Mouse (Mus musculus): ENCODE data around the gene Gm20388. TPM values are rescaled to one million over a fixed set of nuclear protein-coding genes. Genes with fewer than 3 reads are reported as not detected.

Gm20388 gene
- polyA plus RNA-seq, 1 experiment: 59.3 TPM

- TF ChIP-seq CTCF (IDR thresholded peaks at IDR 0.05; ENCODE audit: borderline replicate concordance, extremely low read depth, insufficient read depth, insufficient read length) (no peak), POLR2A (IDR thresholded peaks at IDR 0.05; ENCODE audit: borderline replicate concordance, extremely low read depth, insufficient read depth, insufficient read length, poor library complexity, severe bottlenecking) (no peak)
- no peak for DNase-seq (ENCODE audit: low read depth)
Observed at GRCm38 (mm10) chr8:124242208-124242607, 4331.6 kb downstream of the Gm20388 start.

DNA sequence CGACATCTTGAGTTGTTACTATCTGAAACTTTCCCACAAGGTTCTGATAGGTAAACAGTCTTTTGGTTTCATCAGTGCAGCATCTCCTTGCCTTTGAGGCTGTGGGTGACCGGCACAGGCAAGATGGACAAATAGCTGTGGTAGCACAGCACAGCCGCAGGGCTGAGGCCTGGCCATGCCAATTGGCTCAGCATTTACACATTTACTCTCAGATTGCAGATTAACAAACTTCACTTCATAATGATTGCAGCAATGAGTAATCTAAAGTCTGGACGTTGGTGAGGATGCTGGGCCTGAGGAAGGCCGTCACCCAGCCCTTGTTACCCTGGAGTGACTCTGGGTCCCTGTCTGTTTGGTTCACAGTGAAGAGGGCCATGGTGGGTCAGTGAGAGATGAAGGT lies 4332.3 kb downstream of the Gm20388 start:
- no peak for TF ChIP-seq POLR2A (IDR thresholded peaks at IDR 0.05; ENCODE audit: borderline replicate concordance, extremely low read depth, insufficient read depth, insufficient read length, poor library complexity, severe bottlenecking)
- TF ChIP-seq CTCF (IDR thresholded peaks at IDR 0.05; ENCODE audit: borderline replicate concordance, extremely low read depth, insufficient read depth, insufficient read length): no peak

DNA sequence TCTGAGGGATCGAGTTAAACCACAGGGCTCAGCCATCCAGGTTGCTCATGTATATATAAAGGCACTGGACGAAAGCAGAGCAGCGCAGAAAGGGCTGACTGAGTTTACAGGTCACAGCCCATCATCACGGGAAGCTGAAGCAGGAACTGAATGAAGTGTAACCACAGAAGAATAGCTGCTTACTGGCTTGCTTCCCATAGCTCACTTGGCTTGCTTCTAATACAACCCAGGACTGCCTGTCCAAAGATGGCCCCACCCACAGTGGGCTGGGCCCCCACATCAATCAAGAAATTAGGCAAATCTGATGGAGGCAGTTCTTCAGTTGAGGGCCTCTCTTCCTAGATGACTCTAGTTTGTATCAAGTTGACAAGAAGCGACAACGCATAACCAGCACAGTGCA lies 4336.9 kb downstream of the Gm20388 start:
- DNase-seq (ENCODE audit: low read depth): peak; percentile 51
- TF ChIP-seq CTCF (IDR thresholded peaks at IDR 0.05; ENCODE audit: borderline replicate concordance, extremely low read depth, insufficient read depth, insufficient read length) (no peak), POLR2A (IDR thresholded peaks at IDR 0.05; ENCODE audit: borderline replicate concordance, extremely low read depth, insufficient read depth, insufficient read length, poor library complexity, severe bottlenecking) (no peak)

More for the DNA sequence above, 4332.3 kb downstream of the Gm20388 start:
- DNase-seq (ENCODE audit: low read depth): no peak

GRCm38 (mm10) chr8:124248688-124249087 lies 4338.0 kb downstream of the Gm20388 start:
- no peak for DNase-seq (ENCODE audit: low read depth)
- TF ChIP-seq CTCF (IDR thresholded peaks at IDR 0.05; ENCODE audit: borderline replicate concordance, extremely low read depth, insufficient read depth, insufficient read length) (no peak), POLR2A (IDR thresholded peaks at IDR 0.05; ENCODE audit: borderline replicate concordance, extremely low read depth, insufficient read depth, insufficient read length, poor library complexity, severe bottlenecking) (no peak)

- DNase-seq (ENCODE audit: low read depth): no peak
- TF ChIP-seq CTCF (IDR thresholded peaks at IDR 0.05; ENCODE audit: borderline replicate concordance, extremely low read depth, insufficient read depth, insufficient read length): no peak
- TF ChIP-seq POLR2A (IDR thresholded peaks at IDR 0.05; ENCODE audit: borderline replicate concordance, extremely low read depth, insufficient read depth, insufficient read length, poor library complexity, severe bottlenecking): no peak
Observed at GRCm38 (mm10) chr8:124250255-124250654, 4339.6 kb downstream of the Gm20388 start.

DNA sequence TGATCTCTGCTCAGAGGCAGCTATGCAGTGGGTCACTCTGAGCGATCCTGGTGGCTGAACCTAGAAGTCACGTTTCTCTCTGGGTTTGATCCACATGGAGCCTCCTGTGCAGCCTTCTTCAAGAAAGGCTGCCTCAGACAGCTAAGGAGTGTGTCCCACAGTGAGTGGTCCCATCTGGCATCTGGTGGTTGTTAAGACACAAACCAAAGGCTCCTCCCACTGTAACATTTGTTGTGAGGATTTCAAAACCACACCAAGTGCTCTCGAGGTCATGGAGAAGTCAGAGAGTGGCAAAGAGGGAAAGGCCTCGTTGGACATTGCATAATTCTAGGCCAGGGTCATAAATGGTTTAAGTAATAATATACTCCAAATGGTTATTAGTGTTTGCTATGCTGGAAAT lies 4340.1 kb downstream of the Gm20388 start:
- no peak for DNase-seq (ENCODE audit: low read depth)
- TF ChIP-seq POLR2A (IDR thresholded peaks at IDR 0.05; ENCODE audit: borderline replicate concordance, extremely low read depth, insufficient read depth, insufficient read length, poor library complexity, severe bottlenecking) (no peak), CTCF (IDR thresholded peaks at IDR 0.05; ENCODE audit: borderline replicate concordance, extremely low read depth, insufficient read depth, insufficient read length) (no peak)

GRCm38 (mm10) chr8:124252533-124252950 lies 4341.9 kb downstream of the Gm20388 start:
- TF ChIP-seq POLR2A (IDR thresholded peaks at IDR 0.05; ENCODE audit: borderline replicate concordance, extremely low read depth, insufficient read depth, insufficient read length, poor library complexity, severe bottlenecking): no peak
- TF ChIP-seq CTCF (IDR thresholded peaks at IDR 0.05; ENCODE audit: borderline replicate concordance, extremely low read depth, insufficient read depth, insufficient read length): no peak
- no peak for DNase-seq (ENCODE audit: low read depth)

DNA sequence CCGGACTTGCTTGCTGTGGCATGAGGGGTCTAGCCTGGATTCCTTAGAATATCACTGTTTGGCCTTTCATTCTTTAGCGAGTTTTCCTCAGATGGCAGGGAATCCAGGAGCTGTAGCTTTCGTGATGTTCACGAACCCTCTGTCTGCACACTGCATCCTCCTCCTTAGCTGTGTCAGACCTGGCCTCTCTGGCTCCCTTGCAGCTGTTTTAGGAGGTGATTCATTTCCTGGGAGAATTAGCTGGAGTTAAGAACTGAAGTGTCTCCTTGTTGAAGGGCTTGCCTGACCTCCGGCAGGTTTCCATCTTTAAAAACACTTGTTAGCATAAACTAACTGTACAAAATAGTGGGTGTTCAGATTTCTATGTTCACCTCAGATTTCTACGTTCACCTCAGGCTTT lies 4343.3 kb downstream of the Gm20388 start:
- no peak for TF ChIP-seq CTCF (IDR thresholded peaks at IDR 0.05; ENCODE audit: borderline replicate concordance, extremely low read depth, insufficient read depth, insufficient read length)
- no peak for DNase-seq (ENCODE audit: low read depth)

DNA sequence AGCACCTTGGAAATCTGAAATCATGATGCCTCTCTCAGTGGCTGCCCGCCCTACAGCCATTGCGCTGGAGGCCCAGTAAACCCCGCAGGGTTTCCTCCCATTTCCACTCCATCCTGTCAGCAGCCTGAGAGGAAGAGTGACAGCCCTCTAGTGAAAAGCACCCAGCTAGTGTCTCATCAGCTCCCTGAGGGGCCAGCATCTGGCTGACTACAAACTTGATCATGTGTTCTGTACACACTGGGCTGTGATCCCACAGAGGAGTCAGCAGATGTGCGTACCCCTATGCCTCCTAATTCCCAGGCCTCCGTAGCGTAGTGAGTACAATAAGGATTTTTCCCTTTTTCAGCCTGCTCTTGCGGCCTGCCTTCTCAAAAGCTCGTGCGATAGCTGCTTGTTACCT lies 4346.2 kb downstream of the Gm20388 start:
- TF ChIP-seq POLR2A (IDR thresholded peaks at IDR 0.05; ENCODE audit: borderline replicate concordance, extremely low read depth, insufficient read depth, insufficient read length, poor library complexity, severe bottlenecking) (no peak), CTCF (IDR thresholded peaks at IDR 0.05; ENCODE audit: borderline replicate concordance, extremely low read depth, insufficient read depth, insufficient read length) (no peak)
- peak; percentile 71 for DNase-seq (ENCODE audit: low read depth)

DNA sequence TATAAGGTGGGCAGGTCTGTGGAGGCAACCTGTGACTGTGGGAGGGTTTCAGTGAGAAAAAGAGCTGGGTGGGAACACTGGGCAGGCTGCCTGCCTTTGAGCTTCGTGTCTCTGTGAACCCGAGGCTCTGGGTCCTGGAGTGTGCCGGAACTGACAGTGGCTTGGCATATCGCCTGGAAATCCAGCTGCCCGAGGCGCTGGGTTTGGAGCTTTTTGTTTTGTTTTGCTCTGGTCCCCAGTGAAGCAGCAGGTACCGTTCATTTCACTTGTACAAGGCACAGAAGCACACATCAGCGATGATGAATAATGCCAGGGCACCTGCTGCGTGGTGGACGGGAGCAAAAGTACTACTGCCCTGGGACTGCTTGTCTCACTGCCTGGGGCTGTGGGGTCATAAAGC lies 4346.7 kb downstream of the Gm20388 start:
- TF ChIP-seq POLR2A (IDR thresholded peaks at IDR 0.05; ENCODE audit: borderline replicate concordance, extremely low read depth, insufficient read depth, insufficient read length, poor library complexity, severe bottlenecking) (no peak), CTCF (IDR thresholded peaks at IDR 0.05; ENCODE audit: borderline replicate concordance, extremely low read depth, insufficient read depth, insufficient read length) (no peak)
- peak; percentile 93 for DNase-seq (ENCODE audit: low read depth)

- no peak for DNase-seq (ENCODE audit: low read depth)
- TF ChIP-seq CTCF (IDR thresholded peaks at IDR 0.05; ENCODE audit: borderline replicate concordance, extremely low read depth, insufficient read depth, insufficient read length) (no peak), POLR2A (IDR thresholded peaks at IDR 0.05; ENCODE audit: borderline replicate concordance, extremely low read depth, insufficient read depth, insufficient read length, poor library complexity, severe bottlenecking) (no peak)
Observed at GRCm38 (mm10) chr8:124259146-124259545, 4348.5 kb downstream of the Gm20388 start.

GRCm38 (mm10) chr8:124259925-124260324 lies 4349.3 kb downstream of the Gm20388 start:
- no peak for DNase-seq (ENCODE audit: low read depth)
- TF ChIP-seq CTCF (IDR thresholded peaks at IDR 0.05; ENCODE audit: borderline replicate concordance, extremely low read depth, insufficient read depth, insufficient read length) (no peak), POLR2A (IDR thresholded peaks at IDR 0.05; ENCODE audit: borderline replicate concordance, extremely low read depth, insufficient read depth, insufficient read length, poor library complexity, severe bottlenecking) (no peak)

GRCm38 (mm10) chr8:124260371-124260770 lies 4349.7 kb downstream of the Gm20388 start:
- no peak for DNase-seq (ENCODE audit: low read depth)
- TF ChIP-seq CTCF (IDR thresholded peaks at IDR 0.05; ENCODE audit: borderline replicate concordance, extremely low read depth, insufficient read depth, insufficient read length) (no peak), POLR2A (IDR thresholded peaks at IDR 0.05; ENCODE audit: borderline replicate concordance, extremely low read depth, insufficient read depth, insufficient read length, poor library complexity, severe bottlenecking) (no peak)

Data from brain, embryonic 14.5 days (tissue).